Mouse (Mus musculus) large intestine, adult 2 months (tissue): ENCODE data around the gene Ccdc148. TPM values are rescaled to one million over a fixed set of nuclear protein-coding genes. Genes with fewer than 3 reads are reported as not detected.

ENCODE experiments used
- DNase-seq: peaks from one replicate; pipeline ENCODE4 v3.0.0-alpha.2; 2012; ENCODE audit warnings: low read depth, low spot score
- WGBS: fragments of 180-500 bp; shearing (Covaris S2); methylation state at CpG from one replicate; pipeline ENCODE4 v1.1.7; 2018; 5-methylcytosine and 5-hydroxymethylcytosine counted together
- polyA plus RNA-seq: library from polyadenylated mRNA; depleted of rRNA; stranded (reverse); fragments of >200 nt; gene quantifications from 2 replicates; pipeline ENCODE4 v1.2.3, GENCODE M21; 2012; rRNA removed

Gene Ccdc148
- polyA plus RNA-seq, 1 experiment, result 0.09 TPM

DNA sequence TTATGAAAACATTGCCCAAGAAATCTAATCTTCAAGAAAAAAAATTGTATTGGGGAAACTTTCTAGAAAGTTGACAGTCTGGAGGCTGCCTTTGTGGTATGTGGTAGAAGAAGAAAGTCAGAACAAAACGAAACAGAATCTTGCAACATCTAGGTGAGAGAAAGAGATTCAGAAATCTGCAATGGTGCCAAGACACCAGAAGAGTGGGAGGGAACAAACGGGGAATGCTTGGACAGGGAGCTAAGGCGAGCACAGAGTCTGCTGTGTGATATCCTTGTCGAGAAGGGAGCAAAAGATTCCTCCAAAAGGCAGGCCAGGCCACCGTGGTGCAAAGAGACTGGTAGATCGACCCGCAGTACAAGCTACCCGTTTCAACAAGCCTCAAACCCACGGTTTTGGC is 361.4 kb downstream of the Ccdc148 start:
- 84% methylated on average over 9 of the region's 9 CpGs for WGBS
- no peak for DNase-seq

DNA sequence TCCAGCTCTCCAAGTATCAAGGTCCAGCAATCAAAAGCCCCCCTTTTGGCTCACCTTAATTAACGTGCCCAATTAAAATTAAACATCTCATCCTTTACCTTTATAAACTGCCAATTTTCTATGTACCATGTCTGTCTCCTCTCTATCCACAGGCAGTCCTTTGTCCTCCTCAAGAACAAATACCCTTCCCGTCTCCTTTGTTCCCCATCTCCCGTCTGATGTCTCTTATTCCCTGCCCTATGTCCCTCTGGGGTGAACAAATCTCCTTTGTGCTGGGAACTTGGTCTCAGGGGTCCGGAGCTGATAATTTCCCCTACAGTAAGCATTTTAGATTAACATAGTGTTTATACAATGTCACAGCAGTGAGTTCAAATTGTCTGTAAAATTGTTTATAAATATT is 363.0 kb downstream of the Ccdc148 start:
- no peak for DNase-seq
- WGBS, result 81% methylated on average over 4 of the region's 4 CpGs

DNA sequence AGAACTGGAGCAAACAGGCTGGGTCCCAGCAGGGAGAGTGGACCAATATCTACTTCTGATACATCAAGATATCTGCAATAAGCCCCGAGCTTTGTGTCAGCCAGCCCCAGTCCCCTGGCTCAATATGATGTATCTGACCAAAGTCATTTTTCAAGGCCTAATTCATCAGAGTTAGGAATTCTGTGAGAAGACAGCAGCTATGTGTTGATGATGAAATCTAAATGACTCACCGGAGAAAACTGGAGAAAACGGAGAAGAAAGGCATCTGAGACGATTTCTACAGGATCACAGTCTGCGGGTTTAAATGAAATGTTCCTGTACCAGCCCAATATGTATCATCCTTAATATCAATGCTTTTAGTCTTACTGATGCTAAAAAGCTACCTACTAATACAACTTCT is 365.1 kb downstream of the Ccdc148 start:
- WGBS, result 91% methylated on average over 5 of the region's 5 CpGs
- no peak for DNase-seq

DNA sequence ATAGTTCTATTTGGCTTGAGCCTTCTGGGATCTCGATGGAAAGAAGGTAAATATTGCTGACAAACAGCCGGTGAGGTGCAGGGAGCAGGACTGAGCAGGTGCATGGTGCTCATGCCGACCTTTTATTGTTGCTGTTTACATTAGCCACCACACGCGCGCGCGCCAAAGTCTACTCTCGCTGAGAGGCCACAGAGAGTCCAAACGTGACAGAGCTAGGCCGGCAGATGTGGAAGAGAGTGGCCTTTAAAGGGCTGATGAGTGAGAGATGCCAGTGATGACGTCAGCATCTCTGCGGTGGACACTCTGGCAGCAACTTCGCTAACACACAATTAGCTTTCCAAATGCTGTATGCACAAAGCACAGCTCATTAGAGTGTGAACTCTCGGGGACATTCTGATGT is 366.0 kb downstream of the Ccdc148 start:
- no peak for DNase-seq
- 33% methylated on average over 15 of the region's 15 CpGs for WGBS

DNA sequence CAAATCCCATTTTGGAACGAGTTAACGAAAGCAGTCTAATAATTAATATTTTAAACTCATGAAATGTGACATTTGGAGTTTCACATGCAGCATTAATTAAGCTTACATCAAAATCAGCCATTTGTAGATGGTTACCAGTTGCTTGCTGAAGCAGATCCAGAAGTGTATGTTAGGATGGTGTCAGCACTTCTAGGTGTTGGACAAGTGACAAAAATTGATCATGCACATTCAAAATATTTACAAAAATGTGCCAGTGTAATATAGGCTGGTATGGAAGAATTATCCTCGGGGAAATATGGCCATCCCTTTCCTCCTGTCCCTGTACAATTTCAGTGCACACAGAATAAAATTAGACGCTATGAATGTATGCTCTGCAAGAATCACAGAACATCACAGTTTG is 370.1 kb downstream of the Ccdc148 start:
- DNase-seq, result no peak
- WGBS, result 87% methylated on average over 4 of the region's 4 CpGs

DNA sequence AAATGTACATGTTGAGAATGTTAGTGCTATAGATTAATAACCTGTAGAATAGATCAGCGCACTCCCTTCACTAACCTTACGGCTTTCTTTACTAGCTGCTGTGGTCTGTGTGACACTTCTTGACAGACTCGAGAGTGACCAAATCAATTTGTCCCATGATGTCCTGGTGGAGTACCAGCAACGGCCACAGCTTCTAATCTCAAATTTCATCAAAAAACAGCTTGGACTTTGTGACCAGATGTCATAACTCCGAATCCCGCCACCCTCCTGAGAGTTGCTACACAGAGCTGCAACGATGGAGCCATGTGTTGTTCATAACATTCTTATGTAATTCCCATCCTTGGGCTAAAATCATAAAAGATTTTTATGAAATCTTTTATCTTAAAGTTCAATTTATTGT is 370.5 kb downstream of the Ccdc148 start:
- 73% methylated on average over 7 of the region's 7 CpGs for WGBS
- DNase-seq, result no peak

DNA sequence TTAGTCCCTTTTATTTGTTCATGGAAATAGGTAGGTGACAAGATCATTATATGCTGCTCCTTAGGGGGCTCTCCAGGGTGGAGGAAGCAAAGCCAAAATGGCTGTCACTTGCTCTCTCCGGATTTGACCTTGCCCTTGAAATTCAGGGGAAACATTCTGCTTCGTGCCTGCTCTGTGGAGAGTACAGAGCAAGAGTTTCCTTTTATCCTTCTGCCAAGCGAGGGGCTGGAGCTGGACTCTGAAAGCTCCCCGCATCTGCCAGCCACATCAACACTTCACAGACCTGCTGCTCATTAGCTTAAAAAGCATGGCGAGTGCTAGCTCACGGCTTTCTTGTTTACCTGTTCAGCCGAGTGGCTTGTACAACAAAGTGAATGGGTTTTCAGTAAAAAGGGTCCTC is 373.1 kb downstream of the Ccdc148 start:
- 74% methylated on average over 7 of the region's 7 CpGs for WGBS

DNA sequence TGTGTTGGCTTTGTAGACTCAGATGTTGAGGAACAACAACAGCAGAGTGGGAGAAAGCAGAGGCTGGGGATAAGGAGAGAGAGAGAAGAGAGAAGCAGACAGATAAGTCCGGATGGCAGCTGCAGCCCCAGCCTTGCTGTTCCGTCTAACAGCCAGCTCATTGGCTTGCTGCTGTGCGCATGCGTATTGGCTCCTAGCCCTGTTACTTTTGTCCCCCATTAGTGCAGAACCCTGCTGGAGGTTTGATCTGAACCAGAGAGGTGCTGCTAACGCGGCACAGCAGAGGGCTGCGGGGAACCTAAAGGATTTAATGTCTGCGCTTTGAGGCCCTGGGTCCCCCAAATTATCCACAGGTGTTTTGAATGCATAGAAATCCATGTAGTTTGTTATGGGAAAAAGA is 373.8 kb downstream of the Ccdc148 start:
- WGBS, result 76% methylated on average over 8 of the region's 8 CpGs
- DNase-seq, result no peak

More for the DNA sequence above, 373.1 kb downstream of the Ccdc148 start:
- no peak for DNase-seq

DNA sequence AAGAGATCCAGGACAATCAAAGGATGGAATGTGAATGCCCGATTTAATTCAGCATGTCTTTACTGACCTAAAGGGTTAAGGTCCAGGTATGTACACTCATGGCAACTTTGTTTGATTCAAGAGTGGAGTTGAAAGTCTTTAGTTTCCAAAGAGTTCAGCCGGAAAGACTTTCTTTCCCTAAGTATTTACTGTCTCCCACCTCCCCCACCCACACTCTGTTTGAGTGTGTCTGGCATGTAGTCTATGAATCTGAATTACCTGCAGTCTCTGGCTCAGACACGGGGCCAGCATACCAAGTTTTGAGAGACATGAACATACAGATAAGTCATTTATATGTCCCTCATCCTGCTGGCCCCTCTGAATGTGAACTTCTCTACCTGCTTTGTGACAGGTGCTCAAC is 374.3 kb downstream of the Ccdc148 start:
- DNase-seq, result no peak
- 38% methylated on average over 3 of the region's 3 CpGs for WGBS

DNA sequence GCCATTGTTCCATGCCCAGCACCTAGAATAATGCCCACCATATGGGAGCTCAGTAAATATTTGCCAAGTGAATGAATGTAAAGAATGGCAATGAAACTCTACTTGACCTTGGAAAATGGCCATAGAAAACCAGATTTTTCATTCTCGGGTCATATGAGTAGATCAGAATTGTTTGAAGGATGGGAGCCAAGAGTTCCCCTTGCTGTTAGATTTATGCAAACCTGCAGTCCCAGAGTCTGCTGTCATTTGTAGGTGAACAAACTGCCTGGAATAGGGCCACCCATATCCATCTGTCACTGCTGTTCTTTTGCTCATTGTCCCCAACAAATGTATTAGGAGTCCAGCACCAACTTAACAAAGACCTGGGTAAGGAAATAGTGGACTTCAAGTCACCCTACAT is 377.0 kb downstream of the Ccdc148 start:
- WGBS, result 20% methylated on average over 1 of the region's 1 CpGs

DNA sequence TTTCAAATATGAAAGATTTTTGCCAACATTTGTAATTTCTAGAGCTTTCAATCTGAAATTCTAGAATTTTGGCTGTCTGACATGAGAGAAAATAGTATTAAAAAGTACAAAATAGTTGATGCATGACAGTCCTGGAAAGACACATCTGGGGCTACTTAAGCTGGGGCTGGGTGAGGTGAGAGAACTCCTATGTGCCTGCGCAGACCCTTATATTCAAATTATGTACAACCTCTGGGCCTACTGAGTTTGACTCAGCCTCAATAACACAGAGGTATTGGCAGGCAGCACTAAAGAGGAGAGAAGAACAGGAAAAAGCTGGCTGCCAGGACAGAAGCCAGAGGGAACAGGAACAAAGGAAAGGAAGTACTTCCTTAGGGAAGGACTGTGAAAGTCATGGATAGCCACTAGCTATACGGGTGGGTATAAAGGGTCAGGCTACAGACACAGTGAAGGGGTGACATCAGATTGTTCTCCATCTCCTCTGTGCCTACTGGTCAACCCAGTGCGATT is 381.4 kb downstream of the Ccdc148 start:
- 87% methylated on average over 3 of the region's 3 CpGs for WGBS
- DNase-seq, result no peak

More for the DNA sequence above, 377.0 kb downstream of the Ccdc148 start:
- no peak for DNase-seq

DNA sequence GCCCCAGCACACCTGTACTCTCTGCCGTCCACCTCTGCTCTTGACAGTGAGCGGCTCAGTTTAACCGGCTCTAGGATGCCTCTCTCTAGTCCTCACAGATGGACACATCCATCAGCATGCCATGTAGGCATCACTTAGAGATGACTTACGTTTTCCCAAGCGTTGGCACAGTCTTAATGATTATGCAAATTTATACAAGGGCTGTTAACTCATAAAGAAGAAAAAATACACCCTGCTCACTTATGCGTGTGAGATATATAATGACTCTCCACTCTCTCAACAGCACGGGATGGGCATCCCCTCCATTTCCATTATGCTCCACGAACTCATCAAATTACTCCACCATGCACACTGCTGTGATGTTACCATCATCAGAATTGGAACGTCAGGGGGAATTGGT is 386.6 kb downstream of the Ccdc148 start:
- DNase-seq, result no peak
- WGBS, result 79% methylated on average over 9 of the region's 9 CpGs

Other genes starting within 250 kb of the Ccdc148 start
- 33.5 and 67.2 TPM in 2 replicates for gene Pkp4, start 167 bp upstream of the Ccdc148 start, polyA plus RNA-seq